Mouse (Mus musculus) left cerebral cortex, postnatal 14 days (tissue): Measurements from ENCODE around the gene N4bp1. TPM values are rescaled to one million over a fixed set of nuclear protein-coding genes. Genes with fewer than 3 reads are reported as not detected.

Experiments
- DNase-seq, 2 experiments: peaks; one replicate each; pipeline ENCODE4 v3.0.0; 2021 to 2022; ENCODE audit warnings: low spot score in 2 of 2, mixed read lengths in 1 of 2
- intact Hi-C: fragments of 180-260 bp; cut with DNase I; formaldehyde crosslinking; loops from one replicate; pipeline ENCODE4 v1.15.1; 2025
- total RNA-seq, 2 experiments: library from RNA; stranded (reverse); gene quantifications; 2 replicates each; pipeline ENCODE4 v1.2.3; 2021

Gene N4bp1
- total RNA-seq, 2 experiments from 2014 or later = 24.8 to 26.3 TPM

DNA sequence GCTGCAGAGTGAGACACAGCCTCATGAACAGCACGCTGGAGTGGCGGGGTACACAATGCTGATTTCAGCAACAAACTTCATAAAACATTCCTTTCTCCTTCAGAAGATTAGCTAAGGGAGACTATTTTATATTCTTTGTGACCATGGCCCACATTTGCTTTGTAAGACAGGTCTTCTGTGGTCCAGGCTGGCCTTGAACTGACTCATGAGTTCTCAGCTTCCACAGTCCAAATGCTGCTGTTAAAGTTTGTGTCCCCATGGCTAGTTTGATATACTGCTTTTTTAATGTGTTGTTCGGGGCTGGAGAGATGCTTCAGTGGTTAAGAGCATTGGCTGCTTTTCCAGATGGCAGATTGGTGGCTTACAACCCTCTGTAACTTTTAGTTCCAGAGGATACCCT, 17.0 kb downstream of the N4bp1 start:
- intact Hi-C loops = no loop called here
- DNase-seq = no peak

DNA sequence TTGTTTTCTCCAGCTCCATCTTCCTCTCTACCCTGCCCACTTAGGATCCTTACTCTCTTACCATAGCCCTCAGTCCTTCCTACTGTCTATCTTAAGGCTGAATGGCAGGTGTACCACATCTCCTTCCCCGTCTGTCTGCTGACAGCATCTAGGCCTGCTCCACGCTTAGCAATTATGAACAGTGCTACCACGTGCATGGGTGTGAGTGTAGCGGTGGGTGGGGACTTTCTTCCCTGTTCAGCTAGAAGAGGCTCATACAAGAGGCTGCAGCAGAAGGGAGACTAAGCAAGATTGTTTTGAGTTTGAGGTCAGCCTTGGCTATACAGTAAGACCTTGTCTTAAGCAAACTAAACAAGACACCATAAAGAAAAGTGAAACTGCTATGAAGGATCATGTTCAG, 20.3 kb downstream of the N4bp1 start:
- intact Hi-C loops = no loop called here

DNA sequence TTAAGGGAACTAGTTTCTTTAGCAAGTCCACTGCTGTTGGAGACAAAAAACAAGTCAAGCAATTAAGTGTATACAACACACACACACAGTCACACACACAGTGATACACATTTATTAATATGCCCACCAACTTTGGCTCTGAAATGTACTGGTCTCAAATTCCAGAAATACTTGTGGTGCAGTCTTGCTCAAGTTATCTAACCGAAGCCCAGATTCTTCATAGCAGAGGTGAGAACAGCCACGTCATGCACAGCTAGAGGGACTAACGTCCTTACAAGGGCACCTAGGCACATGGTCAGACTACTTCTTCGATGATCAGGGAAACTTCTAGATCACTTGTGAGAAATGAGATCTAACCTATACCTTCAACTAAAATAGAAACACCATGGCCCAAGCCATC, 22.2 kb downstream of the N4bp1 start:
- intact Hi-C loops = no loop called here
- DNase-seq = no peak

More for the DNA sequence above, 20.3 kb downstream of the N4bp1 start:
- no peak for DNase-seq

DNA sequence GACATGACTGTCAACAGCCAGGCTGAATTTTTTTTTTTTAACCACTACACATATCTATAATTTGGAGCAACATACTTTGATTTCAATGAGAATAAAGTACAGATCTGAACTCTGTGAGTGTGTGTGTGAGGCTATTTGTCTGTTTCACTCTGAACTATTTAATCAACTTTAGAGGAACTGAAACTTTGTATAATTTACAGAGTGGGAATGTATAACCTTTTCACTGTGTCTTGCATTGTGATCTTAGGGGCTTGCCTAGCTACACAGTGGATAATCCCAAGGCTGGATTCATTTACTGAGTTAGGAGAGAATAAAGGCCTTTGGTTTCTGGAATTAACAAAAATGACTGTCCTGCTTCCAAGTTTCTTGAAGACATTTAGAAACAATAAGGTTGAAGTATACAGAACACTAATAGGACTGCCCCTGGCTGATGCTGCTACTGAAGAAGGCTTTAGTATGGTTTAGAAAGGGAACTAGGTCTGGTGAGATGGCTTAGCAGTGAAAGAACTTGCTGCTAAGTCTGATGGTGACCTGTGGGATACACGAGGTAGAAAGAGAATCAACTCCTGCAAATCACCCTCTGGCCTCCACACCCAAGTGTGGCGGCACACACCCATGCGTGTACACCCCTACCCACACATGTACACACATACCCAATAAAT, 22.8 kb downstream of the N4bp1 start:
- no peak for DNase-seq
- intact Hi-C loops = no loop called here

DNA sequence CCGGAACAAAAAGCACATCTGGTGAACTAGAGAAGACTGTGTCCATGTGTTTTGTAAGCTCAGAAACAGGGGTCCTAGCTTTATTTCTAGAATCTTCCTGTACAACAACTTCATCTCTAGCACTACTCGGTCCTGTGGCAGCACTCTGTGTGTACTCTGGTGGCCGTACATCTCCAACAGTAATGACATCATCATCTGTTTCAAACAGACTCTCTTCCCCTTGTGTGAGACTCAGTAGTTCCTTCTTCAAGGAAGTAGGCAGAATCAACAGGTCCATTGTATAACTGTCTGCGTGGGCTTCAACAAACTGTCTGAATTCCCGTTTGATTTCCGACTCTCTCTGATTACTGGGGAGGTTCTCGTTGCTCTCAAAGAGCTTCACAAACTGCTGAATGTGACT, 23.5 kb downstream of the N4bp1 start:
- no peak for DNase-seq

DNA sequence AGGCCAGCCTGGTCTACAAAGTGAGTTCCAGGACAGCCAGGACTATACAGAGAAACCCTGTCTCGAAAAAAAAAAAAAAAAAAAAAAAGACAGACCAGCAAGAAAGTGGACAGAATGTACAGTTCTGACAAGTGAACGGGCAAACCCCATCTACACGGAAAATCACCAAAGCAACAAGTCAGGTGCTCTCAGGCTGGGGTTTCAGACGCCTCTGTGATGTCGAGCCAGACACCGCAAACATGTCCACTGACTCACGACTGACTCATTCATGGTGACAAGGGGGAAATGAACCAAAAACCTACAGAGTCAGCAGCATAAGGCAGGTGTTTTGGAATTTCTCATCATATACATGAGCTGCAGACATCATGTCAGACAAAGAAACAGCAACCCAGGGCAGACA, 28.8 kb downstream of the N4bp1 start:
- no peak for DNase-seq
- intact Hi-C loops = no loop called here

More for the DNA sequence above, 23.5 kb downstream of the N4bp1 start:
- intact Hi-C loops = no loop called here

DNA sequence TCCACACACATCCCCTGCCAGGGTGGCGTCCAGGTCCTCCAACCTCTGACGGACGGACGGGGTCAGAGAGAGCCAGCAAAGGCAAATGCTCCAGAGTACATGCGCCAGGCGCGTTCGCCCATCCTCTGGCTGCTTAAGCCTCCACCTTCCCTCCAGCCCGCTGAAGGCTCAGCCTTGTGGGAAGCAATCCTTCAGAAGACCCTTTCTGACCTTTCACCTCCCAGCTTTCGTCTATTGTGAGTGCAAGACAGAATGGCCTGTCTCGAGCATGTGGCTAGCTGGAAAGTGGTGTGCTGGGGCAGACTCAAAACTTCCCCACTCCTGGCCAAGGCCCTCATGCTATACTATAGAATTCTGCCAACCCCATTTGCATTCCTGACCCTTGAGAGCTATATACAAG, 30.4 kb downstream of the N4bp1 start:
- intact Hi-C loops = no loop called here
- DNase-seq = no peak

DNA sequence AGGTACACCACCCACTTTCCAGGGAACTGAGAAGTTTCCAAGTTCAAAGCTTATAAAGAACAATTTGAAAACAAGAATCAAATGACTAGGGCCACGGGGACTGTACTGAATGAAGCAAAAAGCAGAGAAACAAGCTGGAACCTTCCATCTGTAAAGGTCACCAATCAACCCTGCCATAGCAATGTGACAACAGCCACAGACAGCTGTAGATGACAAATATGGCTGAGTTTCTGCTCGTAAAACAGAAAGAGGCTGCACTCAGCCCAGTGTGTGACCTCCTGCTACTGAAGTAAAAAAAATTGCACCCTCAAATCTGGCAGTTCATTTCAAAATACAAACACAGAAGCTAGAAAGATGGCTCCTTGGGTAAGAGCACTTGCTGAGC, 31.1 kb downstream of the N4bp1 start:
- DNase-seq = no peak
- intact Hi-C loops = no loop called here

DNA sequence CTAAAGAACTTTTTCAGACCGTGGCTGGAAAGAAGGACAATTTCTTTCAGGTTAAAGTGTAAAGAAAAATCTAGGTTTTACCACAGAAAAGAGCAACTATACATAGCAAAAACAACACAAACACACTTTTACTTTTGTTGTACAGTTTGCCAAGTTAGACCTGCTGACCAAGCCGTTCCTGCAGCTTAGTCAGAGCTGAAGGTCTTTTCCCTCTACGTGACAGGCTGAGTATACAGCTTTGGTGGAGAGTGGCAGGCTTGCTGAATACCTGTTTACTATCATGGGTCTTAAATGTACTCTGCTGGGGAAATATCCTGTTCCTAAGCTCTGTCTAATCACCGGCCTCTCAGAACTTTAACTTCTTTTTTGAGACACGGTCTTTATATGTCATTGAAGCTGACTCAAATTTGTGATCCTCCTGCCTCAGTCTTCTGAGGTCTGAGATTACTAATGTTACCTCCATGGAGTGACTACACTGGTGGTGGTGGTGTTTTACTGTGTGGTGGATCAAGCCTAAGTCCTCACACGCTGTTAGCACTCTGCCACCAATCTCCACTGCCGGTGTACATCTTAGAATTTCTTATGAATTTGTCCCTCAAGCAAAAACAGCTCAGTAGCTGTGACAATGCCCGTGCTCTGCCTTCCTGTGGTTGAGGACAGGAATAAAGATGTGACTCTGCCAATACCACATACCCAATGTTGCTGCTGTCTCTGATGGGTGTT, 31.6 kb downstream of the N4bp1 start:
- no peak for DNase-seq

DNA sequence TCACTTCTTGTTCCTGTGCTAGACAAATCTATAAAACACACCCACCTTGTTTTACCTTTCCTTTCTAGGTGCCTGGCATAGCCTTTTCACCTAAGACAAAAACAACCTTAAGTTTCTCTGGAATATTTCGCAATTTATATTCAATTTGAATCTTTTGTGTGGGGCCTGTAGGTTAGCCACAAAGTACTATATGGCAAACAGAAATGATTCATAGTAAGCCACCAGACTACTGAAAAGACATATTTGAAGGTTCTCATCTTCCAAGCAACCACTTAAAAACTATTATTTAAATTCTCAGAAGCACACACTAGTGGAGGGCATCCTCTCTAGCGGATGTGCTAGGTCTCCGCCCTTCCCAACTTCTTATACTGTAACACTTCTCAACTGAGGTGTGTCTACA, 32.6 kb downstream of the N4bp1 start:
- intact Hi-C loops = no loop called here
- DNase-seq = no peak

More for the DNA sequence above, 31.6 kb downstream of the N4bp1 start:
- intact Hi-C loops = no loop called here

DNA sequence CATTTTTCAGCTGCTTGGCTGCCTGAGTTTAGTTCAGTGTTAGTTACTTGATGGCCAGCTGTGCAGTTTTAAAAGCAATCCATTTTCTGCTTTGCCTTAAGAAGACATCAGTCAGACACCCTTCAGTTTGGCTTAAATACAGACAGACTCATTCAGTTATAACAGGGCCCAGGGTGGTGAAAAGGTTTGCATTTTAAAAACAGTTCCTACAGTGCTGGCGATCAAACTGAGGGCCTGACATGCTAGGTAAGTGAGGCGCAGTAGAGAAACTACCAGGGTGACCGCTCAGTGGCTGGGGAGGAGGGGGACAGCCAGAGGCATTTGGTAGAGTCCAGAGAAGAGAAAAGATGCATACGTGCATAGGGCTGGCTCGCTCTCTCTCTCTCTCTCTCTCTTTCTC, 36.2 kb downstream of the N4bp1 start:
- intact Hi-C loops = loop anchor here (10.0 kb wide), 1 partner anchor 204 kb away; no protein-coding TSS in a partner anchor
- DNase-seq = no peak

DNA sequence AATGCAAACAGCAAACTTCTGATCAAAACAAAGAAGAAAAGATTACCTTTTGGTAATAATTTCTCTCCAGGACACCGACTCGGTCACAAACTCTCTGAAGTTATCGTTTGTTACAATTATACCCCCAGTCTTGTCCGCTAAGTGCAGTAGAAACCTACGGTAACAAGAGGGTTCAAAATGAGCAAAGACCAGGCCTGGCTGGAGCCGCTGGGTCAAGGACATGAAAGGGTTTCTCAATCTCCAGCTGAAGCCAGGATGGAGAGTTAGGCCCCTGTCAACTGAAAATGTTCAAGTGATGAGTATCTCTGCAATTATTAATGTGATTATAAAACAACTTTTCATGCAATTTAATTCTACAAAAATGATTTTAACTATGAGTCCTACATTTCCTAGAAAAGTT, 36.7 kb downstream of the N4bp1 start:
- no peak for DNase-seq
- intact Hi-C loops = loop anchor here (10.0 kb wide), 1 partner anchor 204 kb away; no protein-coding TSS in a partner anchor

DNA sequence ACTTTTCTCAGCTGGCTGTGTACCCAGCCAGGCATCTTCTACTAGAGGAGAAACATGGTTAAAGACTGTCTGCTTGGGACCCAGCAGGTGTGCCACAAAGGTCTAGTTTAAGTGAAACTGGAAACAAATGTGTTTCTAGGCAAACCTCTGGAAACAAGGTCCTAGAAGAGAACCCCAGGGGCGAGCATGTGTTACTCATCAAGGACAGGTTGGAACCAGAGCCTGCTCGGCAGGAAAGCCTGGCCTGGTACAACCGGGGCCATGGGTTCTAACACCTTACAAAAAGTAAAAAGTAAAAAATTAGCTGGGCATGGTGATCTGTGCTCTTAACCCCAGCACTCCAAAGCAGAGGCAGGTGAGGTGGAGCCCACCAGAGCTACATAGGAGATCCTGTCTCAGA, 38.0 kb downstream of the N4bp1 start:
- intact Hi-C loops = loop anchor here (10.0 kb wide), 1 partner anchor 202 kb away; no protein-coding TSS in a partner anchor
- DNase-seq = no peak

DNA sequence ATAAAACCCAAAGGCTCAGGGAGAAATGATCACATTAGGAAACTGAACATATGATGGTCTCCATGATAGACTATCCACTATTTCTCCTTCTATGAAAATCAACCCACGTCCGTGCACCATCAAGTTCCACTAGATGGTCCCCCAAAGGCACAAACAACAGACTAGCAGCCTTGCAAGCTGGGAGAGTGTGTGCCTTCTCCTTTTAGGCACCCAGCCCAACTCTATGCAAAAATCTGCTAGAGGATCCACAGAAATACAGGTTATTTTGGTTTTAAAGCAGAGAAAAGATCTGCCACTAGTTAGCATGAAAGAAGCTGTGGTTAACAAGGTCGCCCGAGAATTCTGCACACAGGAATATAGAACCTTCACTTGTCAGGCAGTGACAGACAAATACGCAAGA, 39.2 kb downstream of the N4bp1 start:
- intact Hi-C loops = loop anchor here (10.0 kb wide), 1 partner anchor 201 kb away; no protein-coding TSS in a partner anchor
- peak; percentile 19 to 42 for DNase-seq

DNA sequence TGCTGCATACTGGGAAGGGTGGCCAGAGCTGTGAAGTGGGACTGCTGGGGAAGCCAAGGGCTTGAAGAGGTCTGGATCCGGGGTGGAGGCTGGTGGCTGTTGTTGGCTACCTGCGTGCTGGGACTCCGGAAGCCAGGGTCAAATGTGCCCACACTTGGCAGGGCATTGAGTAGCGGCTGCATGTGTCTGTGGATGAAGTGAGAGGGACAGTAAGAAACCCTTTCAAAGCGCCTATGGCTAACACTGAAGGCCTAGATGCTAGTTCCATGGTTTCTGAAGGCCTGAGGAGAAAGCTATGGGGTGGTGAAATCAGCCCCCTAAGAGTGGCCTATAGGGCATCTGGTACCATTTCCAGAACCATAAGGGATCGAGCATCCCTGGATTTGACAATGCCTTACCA, 40.2 kb downstream of the N4bp1 start:
- intact Hi-C loops = loop anchor here (5.0 to 10.0 kb wide), 2 partner anchors 98 to 200 kb away; partner anchors contain the start of genes Gm10638 and Siah1a
- DNase-seq = no peak

DNA sequence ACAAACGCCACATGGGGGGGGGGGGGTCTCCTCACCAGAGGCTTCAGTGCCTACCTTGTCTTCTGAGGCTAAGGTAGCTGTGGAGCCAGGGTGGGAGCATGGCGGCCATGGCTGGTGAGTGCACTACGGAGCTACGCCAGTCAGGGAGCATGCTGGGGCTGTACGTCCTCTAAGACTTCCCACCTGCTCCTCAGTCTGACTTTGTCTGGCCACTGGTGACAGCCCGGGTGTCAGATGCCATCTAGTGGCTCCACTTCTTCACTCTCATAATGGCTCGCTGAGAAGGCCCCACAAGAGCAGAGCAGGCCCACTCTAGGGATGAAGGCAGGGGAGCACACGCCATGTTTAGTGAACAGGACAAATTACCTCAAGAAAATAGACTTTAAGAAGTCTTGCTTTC, 41.2 kb downstream of the N4bp1 start:
- intact Hi-C loops = loop anchor here (5.0 to 10.0 kb wide), 2 partner anchors 97 to 199 kb away; partner anchors contain the start of genes Gm10638 and Siah1a
- peak in 1 of 2 experiments; percentile 39 for DNase-seq

DNA sequence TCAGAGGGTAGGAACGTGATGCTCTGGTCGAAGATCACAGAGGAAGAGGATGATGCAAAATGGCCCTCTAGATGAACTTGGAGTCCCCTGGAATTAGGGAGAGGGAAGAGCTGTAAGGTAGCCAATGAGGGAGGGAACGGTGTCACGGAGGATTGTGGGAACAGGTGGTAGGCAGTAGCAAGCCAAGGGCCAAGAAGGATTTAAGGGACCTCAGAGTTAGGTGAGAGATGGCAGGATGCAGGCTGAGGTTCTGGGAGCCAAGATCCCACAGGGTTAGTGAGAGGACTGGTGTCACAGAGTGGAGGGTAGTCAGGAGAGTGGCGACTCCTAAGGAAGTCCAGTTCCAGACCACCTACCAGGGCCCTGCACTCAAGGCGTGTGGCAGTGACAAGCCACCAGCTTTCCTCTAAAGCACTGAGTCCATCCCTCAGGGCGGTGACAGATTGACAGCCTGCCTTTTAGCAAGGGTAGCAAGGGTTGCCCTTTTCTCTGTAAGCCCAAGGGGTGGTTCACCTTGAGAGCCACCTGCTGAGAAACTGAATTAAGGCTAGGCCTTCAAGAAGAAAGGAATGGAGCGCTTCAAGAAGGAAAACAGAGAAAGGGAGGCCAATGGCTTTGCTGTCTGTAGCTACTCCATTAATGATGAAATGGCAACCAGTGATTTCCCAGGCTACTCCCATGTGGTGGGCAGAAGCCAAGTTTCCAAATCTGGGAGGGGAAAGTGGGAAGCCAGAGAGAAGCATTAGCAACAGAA, 43.3 kb downstream of the N4bp1 start:
- no peak for DNase-seq
- intact Hi-C loops = loop anchor here (5.0 to 10.0 kb wide), 2 partner anchors 94 to 197 kb away; partner anchors contain the start of genes Gm10638 and Siah1a

DNA sequence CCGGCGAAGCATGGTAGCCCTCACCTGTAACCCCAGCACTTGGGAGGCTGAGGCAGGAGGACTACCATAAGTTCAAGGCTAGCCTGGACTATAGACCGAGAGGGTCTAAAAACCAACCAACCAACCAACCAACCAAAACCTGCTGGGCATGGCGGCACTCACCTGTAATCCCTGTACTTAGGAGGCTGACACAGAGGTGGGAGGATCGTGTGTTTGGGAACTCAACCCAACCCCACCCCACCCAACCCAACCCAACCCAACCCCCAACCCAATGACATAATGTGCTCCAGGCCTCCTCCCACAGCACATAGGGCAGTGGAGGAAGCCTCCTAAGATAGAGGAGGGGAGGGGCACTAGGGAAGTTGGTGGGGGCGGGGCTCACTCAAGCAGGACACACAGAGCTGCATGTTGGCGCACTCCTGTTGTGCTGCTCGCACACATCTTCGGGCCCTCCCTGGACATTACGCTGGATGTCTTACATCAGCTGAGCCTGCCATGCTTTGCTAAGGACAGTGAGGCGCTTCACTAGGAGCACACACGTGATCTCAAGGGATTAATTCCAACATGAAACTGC, 44.9 kb downstream of the N4bp1 start:
- intact Hi-C loops = loop anchor here (5.0 to 10.0 kb wide), 2 partner anchors 93 to 195 kb away; partner anchors contain the start of genes Gm10638 and Siah1a
- DNase-seq = no peak

DNA sequence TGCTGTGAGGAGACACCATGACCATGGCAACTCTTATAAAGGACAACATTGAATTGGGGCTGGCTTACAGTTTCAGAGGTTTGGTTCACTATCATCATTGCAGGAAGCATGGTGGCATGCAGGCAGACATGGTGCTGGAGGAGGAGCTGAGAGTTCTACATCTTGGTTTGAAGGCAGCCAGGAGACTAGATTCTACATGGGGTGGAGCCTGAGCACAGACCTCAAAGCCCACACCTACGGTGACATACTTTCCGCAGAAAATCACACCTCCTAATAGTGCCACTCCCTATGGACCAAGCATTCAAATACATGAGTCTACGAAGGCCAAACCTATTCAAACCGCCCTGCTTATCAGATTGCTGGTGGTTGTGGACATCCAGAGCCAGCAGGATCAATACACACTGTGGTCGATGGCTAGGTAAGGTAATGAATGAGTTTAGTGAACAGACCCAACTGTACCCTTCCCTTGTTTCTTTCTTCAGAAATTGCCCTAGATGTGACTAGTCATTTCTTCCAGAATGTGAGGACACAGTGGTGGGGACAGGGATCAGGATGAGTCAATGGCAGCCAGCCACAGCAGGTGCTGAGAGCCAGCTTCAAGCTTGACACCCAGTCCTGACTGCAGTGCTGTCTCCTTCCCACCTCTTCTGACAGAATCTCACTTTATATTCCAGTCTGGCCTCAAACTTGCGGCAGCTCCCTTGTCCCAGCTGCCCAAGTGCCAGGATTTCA, 46.2 kb downstream of the N4bp1 start:
- DNase-seq = no peak
- intact Hi-C loops = no loop called here
